Mouse (Mus musculus): Measurements from ENCODE around the gene Kcnh6.

Kcnh6 gene

DNA sequence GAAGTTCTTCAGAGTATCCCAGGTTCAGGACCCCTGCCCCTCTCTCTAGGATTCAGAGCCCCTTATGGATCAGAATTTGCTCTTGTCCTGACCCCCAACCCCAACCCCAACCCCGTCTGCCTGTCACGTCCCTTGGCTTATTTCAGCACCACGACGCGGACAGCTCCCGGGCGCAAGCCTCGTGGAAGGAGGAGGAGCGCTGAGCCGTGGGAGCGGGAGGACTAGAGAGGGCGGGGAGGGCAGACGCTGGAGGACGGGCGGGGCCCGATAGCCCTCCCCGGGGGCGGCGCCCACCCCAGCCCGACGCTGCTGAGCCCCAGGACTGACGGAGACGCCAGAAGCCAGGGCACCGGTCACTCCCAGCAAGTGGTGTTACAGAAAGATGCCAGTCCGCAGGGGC, at the start of gene Kcnh6:
Kcnh6 (plus strand) TSS at position 304 of the 400 bp plus-strand sequence.
- no peak for DNase-seq

DNA sequence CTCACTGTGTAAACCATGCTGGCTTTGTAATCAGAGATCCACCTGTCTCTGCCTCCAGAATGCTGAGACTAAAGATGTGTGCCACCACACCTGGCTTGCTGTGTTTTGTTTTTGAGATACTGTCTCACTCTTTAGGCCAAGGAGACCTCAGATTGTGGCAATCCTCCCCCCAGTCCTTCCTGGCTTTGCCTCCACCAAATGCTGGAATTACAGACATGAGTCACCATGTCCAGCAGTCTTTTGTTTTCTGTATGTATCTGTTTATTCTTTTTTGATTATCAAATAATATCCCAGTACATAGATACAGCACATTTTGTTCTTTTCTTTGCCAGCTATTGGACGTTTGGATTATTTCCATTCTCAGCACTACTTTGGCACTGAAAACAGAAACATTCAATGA, 49.4 kb upstream of the Kcnh6 start:
- no peak for DNase-seq

- DNase-seq: peak; percentile 46
Observed at GRCm38 (mm10) chr11:105959355-105959754, 48.6 kb upstream of the Kcnh6 start.

GRCm38 (mm10) chr11:105964691-105965090, 43.2 kb upstream of the Kcnh6 start:
- DNase-seq: no peak

DNA sequence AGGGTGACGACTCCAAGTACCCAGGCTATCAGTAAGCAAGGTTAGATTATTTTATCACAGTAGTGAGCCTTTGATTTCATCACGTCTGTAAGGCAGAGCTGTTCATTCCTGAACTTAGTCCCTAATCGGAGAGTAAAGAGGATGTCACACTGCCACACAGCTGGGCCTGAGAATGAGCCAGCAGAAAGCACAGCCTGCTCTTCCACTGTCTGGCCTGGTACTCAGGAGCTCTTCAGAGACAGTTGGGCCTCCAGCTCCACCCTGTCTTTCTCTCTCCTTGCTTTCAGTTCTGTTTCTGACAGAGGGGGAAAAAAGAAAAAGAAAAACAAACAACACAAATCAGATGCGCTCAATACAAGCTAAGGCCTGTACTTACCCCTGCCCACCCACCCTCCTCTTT, 41.6 kb upstream of the Kcnh6 start:
- DNase-seq: no peak

- peak; percentile 30 for DNase-seq
Observed at GRCm38 (mm10) chr11:105967741-105968574, 40.0 kb upstream of the Kcnh6 start, which contains the start of gene Ace. Gene Ace, plus strand, starts transcription at chr11:105967945.

DNA sequence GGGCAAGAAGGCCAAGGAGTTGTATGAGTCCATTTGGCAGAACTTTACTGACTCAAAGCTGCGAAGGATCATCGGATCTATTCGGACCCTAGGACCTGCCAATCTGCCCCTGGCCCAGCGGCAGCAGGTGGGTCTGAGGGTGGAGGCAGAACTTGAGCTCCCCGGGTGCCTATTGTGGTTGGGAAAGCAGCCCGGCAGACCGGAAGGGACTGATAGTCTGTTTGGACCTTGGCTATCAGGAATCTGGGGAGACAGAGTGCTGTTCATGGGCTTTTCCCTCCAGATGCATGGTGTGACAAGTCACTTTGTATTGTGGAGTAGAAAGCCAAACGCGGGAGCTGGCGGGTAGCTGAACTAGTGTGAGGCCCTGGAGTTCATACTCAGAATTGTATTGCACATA, 39.0 kb upstream of the Kcnh6 start:
- no peak for DNase-seq

DNA sequence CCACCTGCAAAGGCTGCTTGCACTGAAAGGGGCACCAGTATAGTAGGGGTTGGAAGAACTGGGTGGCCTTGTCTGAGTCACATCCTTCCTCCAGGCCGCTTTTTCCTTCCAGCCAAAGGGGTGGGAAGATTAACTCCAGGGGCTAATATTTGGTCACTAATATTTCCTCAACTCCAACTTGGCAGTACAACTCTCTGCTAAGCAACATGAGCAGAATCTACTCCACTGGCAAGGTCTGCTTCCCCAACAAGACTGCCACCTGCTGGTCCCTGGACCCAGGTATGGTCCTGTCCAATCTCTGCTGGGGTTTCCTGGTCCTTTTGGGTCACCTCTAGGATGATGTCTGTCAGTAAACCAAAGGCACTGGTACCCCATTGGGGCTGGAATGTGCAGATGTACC, 38.4 kb upstream of the Kcnh6 start:
- no peak for DNase-seq

DNA sequence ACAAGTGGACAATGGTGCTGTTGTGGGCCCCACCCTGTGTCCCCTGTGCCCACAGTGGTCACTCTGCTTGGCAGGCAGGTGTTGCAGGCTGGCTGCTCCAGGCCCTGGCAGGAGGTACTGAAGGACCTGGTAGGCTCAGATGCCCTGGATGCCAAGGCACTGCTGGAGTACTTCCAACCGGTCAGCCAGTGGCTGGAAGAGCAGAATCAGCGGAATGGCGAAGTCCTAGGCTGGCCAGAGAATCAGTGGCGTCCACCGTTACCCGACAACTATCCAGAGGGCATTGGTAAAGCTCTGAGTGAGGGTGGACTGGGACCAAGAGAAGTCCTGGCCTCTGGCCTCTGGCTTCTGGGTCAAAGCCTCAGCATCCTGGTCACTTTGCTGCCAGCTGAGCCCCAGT, 33.3 kb upstream of the Kcnh6 start:
- no peak for DNase-seq

- no peak for DNase-seq
Observed at GRCm38 (mm10) chr11:105975050-105975449, 32.9 kb upstream of the Kcnh6 start.

DNA sequence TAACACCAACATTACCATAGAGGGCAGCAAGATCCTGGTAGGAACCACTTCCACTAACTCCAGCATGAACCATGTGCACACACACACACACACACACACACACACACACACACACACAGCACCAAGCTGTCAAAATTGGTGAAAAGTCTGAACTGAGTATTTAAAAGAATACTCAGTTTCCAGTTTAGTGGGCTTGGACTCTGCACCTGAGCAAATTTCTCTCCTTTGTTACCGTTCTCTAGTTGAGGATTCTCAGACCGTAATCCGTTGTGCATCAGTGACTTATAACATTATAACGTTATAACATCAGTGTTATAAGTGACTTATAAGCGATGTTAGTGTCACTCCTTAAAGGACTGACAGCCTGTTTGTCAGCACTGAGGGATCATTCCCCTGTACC, 32.3 kb upstream of the Kcnh6 start:
- DNase-seq: no peak

DNA sequence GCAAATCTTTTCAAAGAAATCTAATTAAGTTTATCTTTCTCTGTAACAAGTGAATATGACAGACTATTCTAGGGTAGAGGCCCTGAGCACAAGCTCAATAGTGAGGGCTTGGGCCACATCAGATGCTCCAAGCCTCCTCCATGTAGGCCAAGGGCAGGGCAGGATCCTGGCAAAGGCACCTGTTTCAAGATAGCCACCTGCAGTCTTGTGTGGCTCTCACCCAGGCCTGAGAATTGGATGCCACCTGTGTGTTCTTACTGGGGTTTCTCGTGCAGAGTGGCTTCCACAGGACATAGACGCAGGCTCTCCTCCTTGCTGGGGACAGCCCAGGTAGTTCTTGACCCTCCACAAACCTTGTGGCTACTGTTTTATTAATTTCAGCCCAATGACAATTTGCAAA, 29.7 kb upstream of the Kcnh6 start:
- DNase-seq: no peak

- no peak for DNase-seq
Observed at GRCm38 (mm10) chr11:105978634-105979033, 29.3 kb upstream of the Kcnh6 start.

- DNase-seq: no peak
Observed at GRCm38 (mm10) chr11:105984452-105984851, 23.5 kb upstream of the Kcnh6 start.

- DNase-seq: no peak
Observed at GRCm38 (mm10) chr11:105987446-105987845, 20.5 kb upstream of the Kcnh6 start.

DNA sequence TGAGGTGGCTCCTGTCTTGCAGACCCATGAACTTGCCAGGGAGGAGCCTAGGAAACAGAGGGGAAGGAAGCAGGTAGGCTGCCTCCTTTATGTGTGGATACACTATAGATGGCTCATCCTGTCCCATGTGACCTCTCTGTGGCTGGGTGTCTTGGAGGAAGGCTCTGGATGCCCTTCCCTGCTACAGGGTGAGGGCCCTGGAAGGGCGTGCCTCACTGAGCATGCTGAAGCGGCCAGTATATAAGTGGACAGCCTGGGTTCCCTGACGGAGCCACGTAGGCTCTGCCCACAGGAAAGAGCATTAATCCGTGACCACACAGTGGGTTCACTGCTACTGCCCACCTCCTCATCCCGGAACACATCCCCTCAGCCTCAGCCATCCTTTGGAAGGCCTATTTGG, 18.5 kb upstream of the Kcnh6 start:
- DNase-seq: no peak

GRCm38 (mm10) chr11:105990231-105990630, 17.7 kb upstream of the Kcnh6 start:
- no peak for DNase-seq

- DNase-seq: no peak
Observed at GRCm38 (mm10) chr11:105994375-105994774, 13.5 kb upstream of the Kcnh6 start, which contains the start of gene Ace3. Gene Ace3, plus strand, starts transcription at chr11:105994675.

GRCm38 (mm10) chr11:106000062-106000461, 7.9 kb upstream of the Kcnh6 start:
- DNase-seq: no peak

DNA sequence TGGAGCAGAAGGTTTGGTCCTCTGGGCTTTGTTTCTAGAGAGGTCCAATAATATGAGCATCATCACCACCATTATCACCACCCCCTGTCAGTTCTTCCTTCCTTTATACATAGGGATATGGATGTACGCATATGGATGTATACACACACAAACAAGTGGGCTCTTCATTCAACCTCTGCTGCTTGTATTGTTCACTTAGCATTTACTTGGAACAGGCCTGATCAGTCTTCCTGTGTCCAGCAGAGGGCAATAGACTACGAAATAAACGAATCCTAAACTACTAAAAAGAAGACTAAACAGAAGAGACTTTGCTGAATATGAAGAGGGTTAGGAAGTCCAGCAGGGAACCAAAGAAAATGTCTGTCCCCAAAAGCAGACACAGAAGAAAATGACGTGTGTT, 6.2 kb upstream of the Kcnh6 start:
- DNase-seq: no peak

GRCm38 (mm10) chr11:106004576-106004975, 3.3 kb upstream of the Kcnh6 start:
- no peak for DNase-seq

DNA sequence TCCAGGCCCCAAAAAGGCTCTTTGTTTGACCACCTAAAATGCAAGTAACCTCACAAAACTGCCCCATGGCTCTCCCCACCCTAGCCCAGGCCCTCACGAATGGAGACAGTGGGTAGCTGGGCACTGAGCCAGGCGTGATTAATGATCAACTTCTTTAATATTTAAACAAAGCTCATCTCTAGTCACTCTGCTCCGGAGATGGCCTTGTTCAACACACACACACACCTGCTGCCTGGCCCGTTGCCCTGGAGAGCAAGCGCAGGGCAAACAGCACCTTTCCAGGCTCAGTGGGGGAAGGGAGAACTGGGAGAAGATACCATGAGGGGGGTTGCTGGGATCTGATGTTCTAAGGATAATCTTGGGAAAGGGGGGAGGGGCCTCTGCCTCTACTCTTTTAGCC, 2.0 kb upstream of the Kcnh6 start:
- DNase-seq: no peak

DNA sequence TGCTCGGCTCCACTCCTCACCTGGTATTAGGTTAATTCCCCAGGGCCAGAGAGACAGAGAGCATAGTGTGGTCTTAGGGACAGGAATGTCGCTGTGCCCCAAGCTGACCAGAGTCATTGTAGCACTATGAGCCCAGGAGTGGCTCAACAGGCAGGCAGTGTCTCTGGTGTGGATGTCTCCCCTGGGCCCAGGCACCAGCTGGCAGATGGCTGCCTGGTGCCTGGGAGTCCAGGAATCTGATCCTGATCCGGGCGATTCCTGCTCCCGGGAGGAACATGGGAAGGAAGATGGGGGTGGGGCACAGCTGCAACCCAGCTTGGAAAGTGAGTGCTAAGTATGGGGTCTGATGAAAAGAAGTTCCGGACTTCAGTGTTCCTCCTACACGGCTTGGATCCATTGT, 4.8 kb downstream of the Kcnh6 start:
- no peak for DNase-seq

DNA sequence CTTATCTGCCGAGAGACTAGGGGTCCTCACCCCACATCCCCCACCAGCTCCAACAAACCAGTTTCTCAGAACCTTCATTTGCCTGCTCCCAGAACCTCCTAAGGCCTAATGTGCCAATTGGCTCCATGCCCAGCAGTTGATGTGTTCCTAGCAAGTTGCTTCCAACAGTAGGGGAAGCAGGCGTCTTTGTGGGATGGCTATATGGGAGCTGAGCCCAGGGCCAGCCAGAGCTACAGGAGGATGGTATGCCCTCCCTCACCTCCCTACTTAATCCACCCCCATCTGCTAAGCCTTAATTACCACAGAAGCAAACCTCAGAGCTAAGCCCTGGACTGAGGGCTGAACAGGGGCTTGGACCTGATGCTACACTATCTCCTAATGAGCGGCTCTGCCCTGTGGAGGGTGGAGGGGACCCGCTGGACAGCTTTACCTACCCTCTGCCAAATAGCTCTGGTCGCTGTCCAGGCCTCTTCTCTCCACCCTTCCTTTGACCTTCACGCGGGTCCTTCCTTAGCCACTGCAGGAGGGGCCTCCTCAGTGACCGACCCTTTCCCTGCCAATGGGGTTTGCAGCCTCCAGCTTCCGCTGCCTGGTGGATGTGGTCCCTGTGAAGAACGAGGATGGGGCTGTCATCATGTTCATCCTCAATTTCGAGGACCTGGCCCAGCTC, 5.8 kb downstream of the Kcnh6 start:
- DNase-seq: no peak

Data from right cerebral cortex, postnatal 25 days (tissue).